Mouse (Mus musculus) spleen, embryonic (tissue): ENCODE data around the gene Kcnj4.

ENCODE experiments used
- CTCF ChIA-PET: fragments of 350-600 bp; sonication (Branson Sonifier 250); formaldehyde crosslinking; loops from one replicate; lab custom pipeline; 2022; lab: Charles Lee

Gene Kcnj4

DNA sequence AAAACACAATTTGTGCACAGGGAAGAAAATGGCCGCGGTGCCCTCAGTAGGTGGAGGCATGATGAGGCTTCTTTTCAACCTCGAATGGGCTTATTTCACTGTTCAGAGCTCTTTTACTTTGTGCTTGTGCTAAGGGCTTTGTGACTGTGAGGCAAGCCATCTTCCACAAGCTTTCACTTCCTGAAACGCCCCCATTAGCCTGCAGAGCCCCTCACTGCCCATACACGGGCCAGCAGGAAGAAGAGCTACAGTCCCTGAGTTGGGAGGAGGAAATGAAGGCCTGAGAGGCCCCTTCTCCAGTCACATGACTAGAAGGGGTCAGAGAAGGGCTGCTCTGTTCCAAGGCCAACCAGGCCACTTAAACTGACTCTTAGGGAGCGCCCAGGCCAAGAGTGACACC is 48.5 kb downstream of the Kcnj4 start:
- CTCF ChIA-PET: interaction anchor here (1.1 kb wide), 1 partner anchor 10 kb away, joined by 15 read pairs; no protein-coding TSS in a partner anchor

DNA sequence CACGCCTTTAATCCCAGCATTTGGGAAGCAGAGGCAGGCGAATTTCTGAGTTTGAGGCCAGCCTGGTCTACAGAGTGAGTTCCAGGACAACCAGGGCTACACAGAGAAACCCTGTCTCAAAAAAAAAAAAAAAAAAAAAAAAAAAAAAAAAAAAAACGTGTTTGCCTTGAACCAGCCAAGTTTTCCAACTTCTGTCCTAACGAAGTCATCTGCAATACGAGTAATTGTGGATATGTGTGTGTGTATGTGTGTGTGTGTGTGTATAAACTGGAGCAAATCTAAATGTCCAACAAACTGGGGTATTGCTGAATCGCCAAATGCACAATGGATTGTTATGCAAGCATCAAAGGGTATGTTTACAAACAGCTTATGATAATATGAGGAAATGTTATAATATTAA is 48.9 kb downstream of the Kcnj4 start:
- CTCF ChIA-PET: interaction anchor here (0.6 kb wide), 2 partner anchors 14 to 184 kb away, joined by 4 to 12 read pairs; no protein-coding TSS in a partner anchor

DNA sequence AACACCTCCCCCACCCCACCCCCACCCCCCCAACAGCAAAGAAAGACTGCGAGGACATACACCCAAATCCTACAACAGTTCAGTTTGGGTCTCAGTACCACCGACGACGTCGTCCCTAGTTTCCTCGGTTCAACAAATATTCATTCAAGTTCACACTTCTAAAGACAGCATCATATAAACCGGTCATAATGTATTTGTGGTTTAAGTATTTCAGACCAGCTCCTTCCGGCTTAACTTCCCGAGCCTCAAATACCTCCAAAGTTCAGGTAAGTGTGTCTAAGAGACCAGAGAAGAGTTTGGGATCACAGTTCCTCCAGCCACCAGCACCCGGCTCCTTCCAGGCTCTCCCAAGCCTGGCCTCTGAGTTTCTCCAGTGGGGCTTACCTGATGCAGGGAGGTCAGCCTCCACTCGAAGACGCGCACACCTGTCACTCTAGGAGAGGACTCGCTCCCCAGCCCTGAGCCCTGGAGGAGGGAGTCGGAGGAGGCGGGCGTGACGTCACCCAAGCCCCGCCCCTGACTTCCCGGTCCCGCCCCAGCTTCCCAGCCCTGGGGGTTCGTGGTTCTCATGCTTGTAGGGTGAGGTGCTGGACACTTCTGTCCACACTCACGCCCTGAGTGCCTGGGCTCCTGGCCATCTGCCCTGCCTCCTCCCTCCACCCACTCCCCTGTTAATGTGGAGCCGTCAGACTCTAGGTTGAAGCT is 49.8 kb downstream of the Kcnj4 start, which contains the start of gene Csnk1e:
Gene Csnk1e, minus strand, starts transcription at position 461 of the 705 bp plus-strand sequence.
- CTCF ChIA-PET: interaction anchor here (0.6 kb wide), 1 partner anchor 13 kb away, joined by 4 read pairs; no protein-coding TSS in a partner anchor

DNA sequence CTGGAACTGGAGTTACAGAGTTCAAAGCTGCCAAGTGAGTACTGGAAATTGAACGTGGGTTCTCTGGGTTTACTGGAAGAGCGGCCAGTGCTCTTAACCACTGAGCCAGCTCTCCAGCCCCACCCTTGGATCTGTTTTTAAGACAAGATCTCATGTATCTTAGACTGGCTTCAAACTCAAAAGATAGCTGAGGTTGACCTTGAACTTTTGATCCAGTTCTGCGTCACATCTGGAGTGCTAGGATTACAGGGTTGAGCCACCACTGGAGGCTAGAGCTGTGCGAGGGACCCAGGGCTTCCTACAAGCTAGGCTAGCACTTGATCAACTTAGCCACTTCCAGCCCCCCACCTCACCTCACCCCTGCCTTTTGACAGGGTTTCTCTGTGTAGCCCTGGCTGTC is 51.2 kb downstream of the Kcnj4 start:
- CTCF ChIA-PET: interaction anchor here (0.6 kb wide), 1 partner anchor 1017 kb away, joined by 3 read pairs; no protein-coding TSS in a partner anchor

DNA sequence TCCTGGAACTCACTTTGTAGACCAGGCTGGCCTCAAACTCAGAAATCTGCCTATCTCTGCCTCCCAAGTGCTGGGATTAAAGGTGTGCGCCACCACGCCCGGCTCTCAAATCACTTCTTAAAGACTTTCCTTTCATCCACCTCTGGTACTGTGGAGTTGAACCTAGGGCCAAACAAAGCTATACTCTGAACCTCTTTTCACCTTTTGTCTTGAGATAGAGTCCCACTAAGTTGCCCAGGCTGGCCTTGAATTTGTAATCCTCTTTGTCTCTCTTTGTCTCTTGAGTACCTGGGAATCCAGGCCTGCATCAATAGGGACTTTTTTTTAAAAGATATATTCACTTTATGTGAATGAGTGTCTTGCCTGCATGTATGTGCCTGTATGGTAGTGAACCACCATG is 57.0 kb downstream of the Kcnj4 start:
- CTCF ChIA-PET: no interaction called here

DNA sequence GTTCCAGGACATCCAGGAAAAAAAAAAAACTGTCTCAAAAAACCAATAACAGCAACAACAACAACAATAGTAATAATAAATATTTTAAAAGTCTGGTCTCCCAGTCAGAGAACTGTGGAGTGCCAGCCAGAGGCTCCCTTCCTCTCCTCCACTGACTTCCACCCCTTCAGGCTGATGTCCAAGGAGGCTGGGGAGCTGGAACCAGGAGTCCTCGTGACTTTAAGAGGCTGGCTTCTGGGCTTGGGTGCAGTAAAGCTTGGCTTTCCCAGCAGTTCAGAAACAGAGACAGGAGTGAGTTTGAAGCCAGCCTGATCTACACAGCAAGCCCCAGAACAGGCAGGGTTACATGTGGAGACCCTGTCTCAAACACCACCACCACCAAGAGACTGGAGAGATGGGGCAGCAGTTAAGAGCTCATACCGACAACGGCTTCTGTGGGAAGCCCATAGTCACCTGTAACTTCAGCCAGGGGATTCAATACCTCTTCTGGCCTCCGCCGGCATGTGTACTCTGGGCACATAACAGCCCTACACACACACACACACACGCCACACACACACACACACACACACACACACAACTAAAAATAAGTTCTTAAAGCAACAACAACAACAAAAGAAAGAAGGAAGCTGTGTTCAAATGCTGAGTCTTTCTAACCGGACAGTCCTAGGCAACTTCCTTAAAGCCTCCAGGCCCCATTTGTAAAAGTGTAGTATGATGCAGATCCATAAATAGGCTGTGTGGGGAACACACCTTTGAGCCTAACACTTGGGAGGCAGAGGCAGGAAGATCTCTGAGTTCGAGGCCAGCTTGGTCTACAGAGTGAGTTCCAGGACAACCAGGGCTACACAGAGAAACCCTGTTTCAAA is 59.0 kb downstream of the Kcnj4 start:
- CTCF ChIA-PET: interaction anchor here (0.8 kb wide), 2 partner anchors 11 to 21 kb away, joined by 3 to 15 read pairs; no protein-coding TSS in a partner anchor

DNA sequence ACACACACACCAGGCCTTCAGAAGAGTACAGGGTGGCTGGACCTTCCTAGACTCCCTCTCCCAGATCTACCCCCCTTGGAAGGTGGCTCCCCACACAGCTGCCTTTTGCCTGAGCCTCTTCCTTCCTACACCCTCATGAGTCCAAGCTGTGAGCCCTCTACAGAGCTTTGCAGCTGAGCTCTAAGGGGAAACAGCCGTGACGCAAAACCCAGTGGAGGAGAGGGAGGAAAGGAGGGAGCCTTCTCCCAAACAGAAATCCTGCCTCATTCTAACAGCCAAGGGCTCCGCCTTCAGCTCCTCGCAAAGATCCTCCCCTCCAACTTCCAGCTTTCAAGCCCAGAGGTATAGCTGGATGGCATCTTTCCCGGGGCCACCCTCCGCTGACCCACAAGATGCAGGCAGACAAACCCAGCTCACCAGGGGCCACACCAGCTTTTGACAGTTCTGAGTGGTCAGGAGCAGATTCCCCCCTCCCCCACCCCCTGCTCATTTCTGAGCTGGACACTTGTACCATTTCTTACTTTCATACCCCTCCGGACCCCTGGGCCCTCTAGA is 61.1 kb downstream of the Kcnj4 start:
- CTCF ChIA-PET: no interaction called here

DNA sequence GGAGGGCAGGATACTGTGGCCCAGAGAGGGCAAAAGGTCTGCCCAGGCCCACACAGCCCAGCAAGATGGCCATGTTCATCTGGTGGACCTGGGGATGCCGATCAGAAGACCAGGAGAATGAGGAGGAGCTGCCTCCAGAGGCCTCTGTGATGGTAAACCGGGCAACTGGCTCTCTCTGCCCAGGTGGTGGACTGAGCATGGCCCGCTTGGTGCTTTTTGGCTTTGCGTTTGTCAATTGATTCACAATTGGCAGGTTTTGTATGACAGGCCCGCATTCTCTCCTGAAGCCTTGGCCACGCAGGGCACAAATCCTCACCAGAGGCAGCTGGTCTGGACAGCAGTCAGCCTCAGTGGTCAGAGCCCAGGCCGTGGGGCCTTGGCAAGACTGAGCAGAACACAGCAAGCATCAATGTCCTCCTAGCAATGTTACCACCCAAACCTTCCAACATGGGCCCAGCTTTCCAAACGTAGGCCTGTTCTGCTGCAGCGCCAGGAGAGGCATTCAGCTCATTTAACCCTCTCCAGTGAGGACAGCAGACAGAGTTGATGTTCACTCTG is 62.0 kb downstream of the Kcnj4 start:
- CTCF ChIA-PET: interaction anchor here (0.6 kb wide), 1 partner anchor 208 kb away, joined by 3 read pairs; no protein-coding TSS in a partner anchor

DNA sequence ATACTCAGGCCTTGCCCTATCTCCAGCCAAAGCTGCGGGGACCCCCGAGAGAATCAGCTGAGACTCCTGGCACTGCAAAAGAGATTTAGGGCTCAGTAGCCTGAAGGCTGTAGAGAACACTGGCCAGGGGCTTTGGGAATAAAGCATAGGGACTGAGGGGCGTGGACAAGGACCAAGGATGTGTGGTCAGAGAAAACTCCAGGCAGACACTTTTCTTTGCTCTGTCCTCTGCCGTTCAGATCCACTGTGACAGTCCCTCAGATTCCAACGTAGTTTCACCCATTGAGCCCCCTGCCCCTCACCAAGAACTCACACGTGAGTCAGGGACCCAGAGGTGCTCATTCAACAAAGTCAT is 62.8 kb downstream of the Kcnj4 start:
- CTCF ChIA-PET: interaction anchor here (0.5 to 0.6 kb wide), 2 partner anchors 14 to 208 kb away, joined by 3 to 4 read pairs; no protein-coding TSS in a partner anchor

DNA sequence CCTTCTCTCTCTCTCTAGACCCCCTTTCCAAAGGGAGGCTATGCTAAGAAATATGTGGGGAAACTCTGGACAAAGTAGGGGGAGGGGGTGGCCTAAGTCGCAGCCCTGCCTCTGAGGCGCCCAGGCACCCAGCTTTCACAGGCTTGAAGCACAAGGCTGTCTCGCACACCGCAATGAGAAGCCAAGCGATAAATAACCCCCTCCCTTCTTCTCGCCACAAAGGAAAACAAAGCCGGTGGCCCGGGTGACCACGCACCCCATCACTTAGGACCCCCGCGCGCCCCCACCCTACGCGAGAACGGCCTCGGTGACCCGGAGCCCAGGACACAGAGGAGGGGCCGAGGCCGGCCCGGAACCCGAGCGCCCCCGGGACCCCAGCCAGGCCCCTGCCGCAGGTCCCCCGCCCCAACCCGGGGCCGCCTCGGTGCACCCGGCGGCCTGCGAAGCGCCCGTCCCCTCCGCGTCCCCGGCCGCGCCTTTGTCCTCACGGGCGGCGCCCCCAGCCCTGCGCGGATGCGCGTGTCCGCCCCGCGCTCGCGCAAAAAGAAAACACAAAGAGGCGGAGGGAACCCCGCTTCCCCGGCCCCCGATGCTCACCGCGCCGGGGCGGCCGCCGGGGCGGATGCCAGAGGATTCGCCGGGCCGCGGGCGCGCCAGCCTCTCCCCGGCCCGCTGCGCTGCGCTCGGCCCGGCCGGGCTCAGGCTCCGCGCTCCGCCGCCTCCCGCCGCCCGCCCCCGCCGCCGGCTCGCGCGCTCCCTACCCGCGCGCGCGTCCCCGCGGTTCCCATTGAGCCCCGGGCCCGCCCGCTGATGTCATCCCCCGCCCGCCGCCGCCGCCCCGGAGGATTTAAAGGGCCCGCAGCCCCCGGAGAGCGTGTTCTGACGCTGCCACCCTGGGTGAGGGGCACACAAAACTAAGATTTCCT is 63.4 kb downstream of the Kcnj4 start:
- CTCF ChIA-PET: interaction anchor here (0.5 kb wide), 1 partner anchor 14 kb away, joined by 4 read pairs; no protein-coding TSS in a partner anchor

DNA sequence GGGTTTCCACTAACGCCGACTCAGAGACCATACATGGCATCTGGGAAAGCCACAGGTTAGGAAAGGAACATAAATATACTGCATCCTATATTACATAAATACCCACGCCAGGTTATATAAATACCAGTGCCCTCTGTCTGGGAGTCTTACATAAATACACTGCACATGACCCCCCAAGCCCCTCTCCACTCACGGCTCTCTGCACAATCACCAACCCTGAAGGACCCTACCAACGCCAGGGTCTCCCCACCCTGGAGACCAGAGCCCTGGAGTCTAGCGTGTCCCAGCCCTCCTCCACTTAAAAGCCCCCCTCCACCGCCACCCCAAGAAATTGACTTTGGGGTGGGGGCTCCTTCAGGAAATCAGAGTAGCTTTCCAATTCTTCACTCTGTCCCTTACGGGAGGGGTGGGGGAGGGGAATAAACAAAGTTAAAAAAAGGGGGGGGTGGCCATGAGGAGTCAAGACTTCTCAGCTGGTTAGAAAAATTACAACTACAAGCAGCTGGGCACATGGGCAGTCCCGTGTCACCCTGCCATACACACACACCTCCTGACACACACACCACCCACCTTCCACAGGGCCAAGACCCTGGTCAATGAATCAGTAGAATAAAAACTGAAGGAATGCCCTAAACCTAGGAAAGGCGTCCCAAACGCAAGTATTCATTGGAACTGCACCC is 64.2 kb downstream of the Kcnj4 start:
- CTCF ChIA-PET: interaction anchor here (0.7 kb wide), 1 partner anchor 158 kb away, joined by 3 read pairs; no protein-coding TSS in a partner anchor

DNA sequence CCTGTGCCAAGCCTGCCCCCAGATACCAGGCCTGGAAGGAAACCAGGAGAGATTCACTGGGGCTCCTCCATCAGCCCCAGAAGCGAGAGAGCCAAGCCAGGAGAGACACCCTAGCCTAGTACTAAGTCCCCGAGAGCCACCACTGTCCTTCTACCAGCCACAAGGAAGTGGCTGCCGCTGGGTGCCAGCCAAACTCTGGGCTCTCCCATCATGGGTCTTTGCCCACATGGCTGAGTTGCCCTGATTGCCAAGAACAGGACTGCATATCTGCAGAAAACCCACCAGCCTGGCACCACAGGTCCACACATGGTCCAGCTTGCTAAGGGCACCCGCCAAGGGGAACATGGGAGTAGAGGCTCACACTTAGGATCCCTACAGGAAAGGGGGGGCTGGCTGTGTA is 64.8 kb downstream of the Kcnj4 start:
- CTCF ChIA-PET: interaction anchor here (0.7 kb wide), 1 partner anchor 157 kb away, joined by 3 read pairs; no protein-coding TSS in a partner anchor

DNA sequence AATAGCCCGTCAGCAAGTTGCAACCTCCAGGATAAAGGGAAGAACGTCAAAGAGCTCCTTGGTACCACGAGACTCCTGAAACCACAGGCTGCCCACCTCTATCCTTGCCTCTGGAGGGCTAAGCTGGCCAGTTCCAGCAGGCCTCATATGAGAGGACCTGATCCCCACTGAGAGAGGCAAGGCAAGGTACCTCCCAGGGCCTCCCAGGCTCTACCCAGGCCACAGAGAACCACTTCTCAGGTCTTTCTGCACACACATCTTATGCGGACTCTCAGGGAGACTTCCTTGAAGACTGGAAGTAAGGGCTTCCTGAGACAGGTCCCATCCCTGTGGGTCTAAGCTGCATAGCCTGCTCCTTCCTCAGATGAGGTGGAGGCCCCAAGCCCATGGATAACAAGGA is 65.7 kb downstream of the Kcnj4 start:
- CTCF ChIA-PET: no interaction called here

DNA sequence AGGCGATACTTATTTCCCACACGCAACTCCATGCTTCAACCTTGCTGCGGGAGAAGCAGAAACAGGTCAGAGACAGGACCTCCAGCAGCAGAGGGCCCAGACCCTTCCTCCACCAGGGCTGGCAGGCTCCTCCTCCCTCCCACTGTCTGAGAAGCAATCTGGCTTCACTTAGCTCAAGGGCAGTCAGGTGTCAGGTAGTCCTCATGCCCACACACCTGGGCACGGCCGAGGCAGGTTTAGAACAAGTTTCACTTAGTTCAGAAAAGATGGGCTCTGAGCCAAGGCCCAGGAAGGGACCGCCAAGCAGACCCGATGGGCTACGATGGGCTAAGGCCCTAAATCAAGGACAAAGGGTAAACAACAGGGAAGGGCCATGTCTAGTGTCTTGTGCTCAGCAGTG is 66.2 kb downstream of the Kcnj4 start:
- CTCF ChIA-PET: no interaction called here

DNA sequence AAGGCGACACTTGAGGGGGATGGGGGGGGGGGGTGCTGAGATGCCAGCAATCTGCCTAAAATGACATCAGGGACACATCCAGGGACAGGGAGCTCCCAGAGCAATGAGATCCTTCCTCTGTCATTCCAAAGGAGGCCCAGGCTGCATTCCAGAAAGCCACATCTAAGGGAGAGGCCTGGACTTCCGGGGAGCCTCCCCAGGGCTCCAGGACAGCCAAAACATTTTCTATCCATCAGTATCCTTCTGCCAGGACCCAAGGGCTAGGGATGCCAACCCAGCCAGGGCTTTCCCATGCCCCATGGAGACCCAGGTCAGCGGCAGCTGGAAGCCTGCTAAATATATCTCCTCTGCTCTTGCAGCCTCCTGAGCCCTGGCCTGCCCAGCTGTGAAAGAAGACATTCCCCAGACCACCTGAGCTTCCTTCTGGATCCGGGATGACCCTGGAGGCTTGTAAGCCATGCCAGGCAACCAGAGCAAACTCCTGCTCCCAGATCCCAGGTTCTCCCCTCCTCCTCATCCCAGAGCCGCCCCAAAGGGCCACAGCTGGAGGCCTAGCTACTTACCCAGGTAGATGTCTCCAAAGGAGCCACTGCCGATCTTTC is 66.7 kb downstream of the Kcnj4 start:
- CTCF ChIA-PET: no interaction called here

DNA sequence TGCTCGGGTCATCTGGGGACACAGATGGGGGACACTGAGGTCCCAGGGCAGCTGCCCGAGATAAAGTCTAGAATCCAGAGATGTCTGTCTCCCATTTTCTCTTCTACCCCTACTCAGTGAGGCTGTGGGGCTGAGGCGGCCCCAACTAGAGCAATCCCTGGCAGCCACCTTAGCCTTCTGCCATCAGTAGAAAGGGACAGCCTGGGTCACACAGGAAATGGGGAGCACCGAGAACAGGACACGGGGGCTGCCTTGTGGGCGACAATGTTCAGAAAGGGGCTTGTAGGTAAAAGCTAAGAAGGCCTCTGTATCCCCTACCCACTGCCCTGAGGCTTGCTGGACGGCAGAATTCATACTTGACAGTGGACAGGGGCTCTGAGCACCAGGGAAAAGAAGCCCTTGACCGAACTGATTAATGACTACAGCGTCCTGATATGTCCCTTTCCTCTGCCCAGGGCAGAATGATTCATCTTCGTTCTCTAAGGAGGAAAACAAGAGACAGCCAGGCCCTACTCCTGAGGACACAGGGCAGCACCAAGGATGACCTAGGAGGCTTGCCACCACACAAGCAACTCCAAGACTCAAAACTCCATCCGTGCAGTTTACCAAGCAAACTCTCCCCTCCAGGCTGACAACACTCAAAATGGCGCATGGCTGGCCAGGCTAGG is 67.4 kb downstream of the Kcnj4 start:
- CTCF ChIA-PET: no interaction called here

DNA sequence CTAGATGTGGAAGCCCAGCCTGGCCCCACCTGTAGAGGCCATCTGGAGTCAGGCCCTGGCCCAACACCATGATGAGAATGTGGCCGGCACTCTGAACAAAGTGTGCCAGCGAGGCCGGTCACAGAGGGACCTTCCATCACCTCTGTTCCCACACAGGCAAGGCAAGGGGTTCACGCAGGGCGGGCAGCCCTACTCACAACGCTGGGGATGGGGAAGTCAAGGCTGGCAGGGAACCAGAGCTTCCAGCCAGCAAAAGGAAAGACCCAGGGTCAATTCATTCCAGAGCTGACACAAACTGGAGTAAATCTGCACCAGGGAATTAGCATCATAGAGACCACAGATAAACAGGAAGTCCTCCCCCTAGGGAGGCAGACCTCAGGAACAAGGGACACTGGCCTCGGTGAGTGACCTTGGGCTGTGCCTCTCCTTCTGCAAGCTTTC is 68.5 kb downstream of the Kcnj4 start:
- CTCF ChIA-PET: interaction anchor here (0.5 kb wide), 1 partner anchor 115 kb away, joined by 7 read pairs; no protein-coding TSS in a partner anchor

DNA sequence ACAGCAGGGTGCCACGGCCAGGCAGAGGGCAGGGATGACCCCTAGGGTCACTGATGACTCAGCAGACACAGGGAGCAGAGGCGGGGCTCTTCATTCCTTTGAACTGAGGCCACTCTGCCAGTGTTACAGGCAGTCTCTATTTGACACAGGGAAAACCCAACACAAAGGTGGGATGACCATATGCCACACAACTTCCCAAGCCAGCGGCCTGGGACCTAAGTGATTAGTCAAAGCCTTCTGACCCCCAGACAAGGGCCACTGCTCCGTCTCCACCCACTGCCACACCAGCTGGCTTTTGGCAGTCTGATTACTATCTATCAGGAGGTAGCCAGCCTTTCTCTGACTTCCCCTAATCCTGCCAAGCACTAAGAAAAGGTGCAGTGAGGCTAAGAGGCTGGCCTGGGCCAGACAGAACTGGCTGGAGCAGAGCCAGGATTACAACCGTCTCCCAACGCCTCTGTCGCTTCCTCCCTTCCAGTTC is 69.8 kb downstream of the Kcnj4 start:
- CTCF ChIA-PET: no interaction called here
